Mouse (Mus musculus): ENCODE measurements around the gene Rnh1.

Rnh1 gene

GRCm38 (mm10) chr7:141172116-141173006, at the start of gene Rnh1:
Gene Rnh1, minus strand, starts transcription at chr7:141172857.
- peak; percentile 92 for DNase-seq

- no peak for DNase-seq
Observed at GRCm38 (mm10) chr7:141222126-141222467, 49.4 kb upstream of the Rnh1 start.

GRCm38 (mm10) chr7:141221249-141222125, 48.8 kb upstream of the Rnh1 start:
- DNase-seq, result peak; percentile 94

GRCm38 (mm10) chr7:141220377-141220776, 47.7 kb upstream of the Rnh1 start:
- no peak for DNase-seq

- DNase-seq, result no peak
Observed at GRCm38 (mm10) chr7:141219558-141220099, 47.0 kb upstream of the Rnh1 start.

- no peak for DNase-seq
Observed at GRCm38 (mm10) chr7:141218557-141219133, 46.0 kb upstream of the Rnh1 start.

GRCm38 (mm10) chr7:141218141-141218540, 45.5 kb upstream of the Rnh1 start:
- no peak for DNase-seq

GRCm38 (mm10) chr7:141217343-141218013, 44.8 kb upstream of the Rnh1 start:
- no peak for DNase-seq

- no peak for DNase-seq
Observed at GRCm38 (mm10) chr7:141216894-141217293, 44.2 kb upstream of the Rnh1 start.

- no peak for DNase-seq
Observed at GRCm38 (mm10) chr7:141215880-141216733, 43.5 kb upstream of the Rnh1 start.

- peak; percentile 91 for DNase-seq
Observed at GRCm38 (mm10) chr7:141215101-141215879, 42.6 kb upstream of the Rnh1 start, which contains the start of gene Rassf7. Gene Rassf7, plus strand, starts transcription at chr7:141215860.

- no peak for DNase-seq
Observed at GRCm38 (mm10) chr7:141214310-141214709, 41.7 kb upstream of the Rnh1 start.

GRCm38 (mm10) chr7:141213605-141214235, 41.1 kb upstream of the Rnh1 start, which contains the start of gene Lmntd2:
Gene Lmntd2, minus strand, starts transcription at chr7:141214080.
- no peak for DNase-seq

GRCm38 (mm10) chr7:141213133-141213532, 40.5 kb upstream of the Rnh1 start:
- no peak for DNase-seq

- DNase-seq, result no peak
Observed at GRCm38 (mm10) chr7:141210606-141211131, 38.0 kb upstream of the Rnh1 start.

GRCm38 (mm10) chr7:141210137-141210536, 37.5 kb upstream of the Rnh1 start:
- DNase-seq, result no peak

GRCm38 (mm10) chr7:141209526-141209925, 36.9 kb upstream of the Rnh1 start:
- no peak for DNase-seq

- no peak for DNase-seq
Observed at GRCm38 (mm10) chr7:141206182-141206937, 33.7 kb upstream of the Rnh1 start.

GRCm38 (mm10) chr7:141205504-141205903, 32.8 kb upstream of the Rnh1 start:
- no peak for DNase-seq
